Mouse (Mus musculus) activated CD4-positive, CD25-positive, alpha-beta regulatory T cell, adult 9 weeks (primary cell): ENCODE results near the gene Isl1. TPM values are rescaled to one million over a fixed set of nuclear protein-coding genes. Genes with fewer than 3 reads are reported as not detected.

ENCODE experiments used
- polyA plus RNA-seq: library from polyadenylated mRNA; unstranded; fragments of 100-300 nt; shearing (Covaris generic); gene quantifications from one replicate; pipeline ENCODE4 v1.2.1, GENCODE M21; 2017

Isl1 gene
- not detected for polyA plus RNA-seq

DNA sequence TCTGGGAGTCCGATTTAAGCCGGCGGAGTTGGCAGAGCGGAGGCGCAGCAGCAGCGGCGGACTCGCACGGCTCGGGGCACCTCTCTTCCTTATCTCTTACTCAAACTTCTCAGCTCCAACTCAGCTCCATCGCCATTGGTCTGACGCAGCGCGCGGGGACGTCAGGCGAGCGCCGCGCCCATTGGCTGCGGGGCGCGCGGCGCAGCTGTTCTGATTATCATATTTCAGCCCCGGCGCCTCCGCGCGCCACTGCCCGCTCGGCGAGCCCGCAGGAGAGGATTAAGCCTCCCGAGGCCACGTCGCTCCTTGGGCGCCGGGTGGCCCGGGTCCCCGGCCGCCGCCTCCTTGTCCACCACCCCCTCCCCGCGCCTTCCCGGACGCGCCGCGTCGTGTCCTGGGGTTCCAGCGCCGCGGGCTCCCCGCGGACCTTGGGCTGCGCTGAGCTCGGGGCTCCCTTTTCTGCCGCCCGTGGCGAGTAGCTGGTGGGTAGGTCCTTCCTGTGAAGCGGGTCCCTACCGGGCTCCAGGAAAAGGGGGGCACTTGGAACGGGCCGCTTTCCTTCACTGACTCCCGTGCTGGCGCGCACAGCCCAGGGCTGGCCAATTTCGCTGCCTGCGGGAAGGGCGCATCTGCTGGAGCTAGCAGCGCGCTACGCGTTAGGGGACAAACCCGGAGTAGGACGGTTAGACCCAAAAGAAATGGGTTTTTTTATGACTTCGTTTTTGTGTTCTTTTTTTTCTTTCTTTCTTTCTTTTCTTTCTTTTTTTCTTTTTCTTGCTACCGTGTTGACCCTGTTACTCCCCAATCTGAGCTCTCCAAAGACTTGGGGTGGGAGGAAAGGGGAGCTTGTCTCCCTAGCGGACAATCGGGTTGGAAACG lies at the start of gene Isl1:
TSS of gene Isl1 (minus strand) at position 106 of the 879 bp plus-strand sequence.

